Mouse (Mus musculus) gastrocnemius, postnatal 25 days (tissue): ENCODE measurements at regions not wholly inside any gene's neighbourhood (a gene's known extent, or its start where the extent isn't known, plus 50 kb on each side); places are given as distances from the start of the nearest gene placed in this dataset.

Experiments
- DNase-seq: peaks from one replicate; pipeline ENCODE4 v3.0.0; 2022

DNA sequence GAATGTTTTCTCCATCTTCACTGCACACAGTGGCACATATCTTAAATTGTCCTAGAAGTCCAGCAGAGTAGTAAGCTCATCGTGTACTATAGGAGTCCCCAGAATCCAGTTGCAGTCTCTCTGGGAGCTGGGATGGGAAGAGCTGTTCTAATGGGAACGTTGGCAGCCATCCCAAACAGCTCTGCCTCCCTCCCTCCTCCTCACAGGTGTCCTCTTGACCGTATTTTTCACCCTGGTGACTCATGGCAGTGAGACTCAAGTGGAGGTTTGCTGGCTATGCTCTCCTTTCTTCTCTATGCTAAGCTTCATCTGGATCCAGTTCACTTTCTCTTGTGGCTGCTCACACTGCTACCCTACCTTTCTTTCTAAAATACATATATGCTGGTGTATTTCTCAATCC, 109.2 kb upstream of the Sash1 start:
- DNase-seq: no peak

DNA sequence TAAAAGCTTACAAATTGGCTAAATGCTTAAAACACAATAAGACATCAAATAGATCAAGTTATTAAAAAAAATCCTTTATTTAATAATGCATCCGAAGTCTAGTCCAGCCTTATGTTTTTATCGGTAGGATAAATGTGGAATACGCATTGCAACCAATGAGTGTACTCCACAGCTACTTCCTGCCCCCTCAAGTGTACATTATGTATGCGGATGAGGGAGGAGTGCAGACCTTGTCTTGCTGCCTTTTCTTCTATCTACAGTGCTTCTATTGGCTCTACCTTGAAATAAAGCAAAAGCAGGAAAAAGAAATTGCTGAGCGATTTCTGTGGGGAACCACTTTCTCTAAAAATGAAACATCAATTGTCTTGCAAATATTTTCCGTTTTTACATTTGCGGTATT, 100.5 kb upstream of the Sash1 start:
- no peak for DNase-seq

DNA sequence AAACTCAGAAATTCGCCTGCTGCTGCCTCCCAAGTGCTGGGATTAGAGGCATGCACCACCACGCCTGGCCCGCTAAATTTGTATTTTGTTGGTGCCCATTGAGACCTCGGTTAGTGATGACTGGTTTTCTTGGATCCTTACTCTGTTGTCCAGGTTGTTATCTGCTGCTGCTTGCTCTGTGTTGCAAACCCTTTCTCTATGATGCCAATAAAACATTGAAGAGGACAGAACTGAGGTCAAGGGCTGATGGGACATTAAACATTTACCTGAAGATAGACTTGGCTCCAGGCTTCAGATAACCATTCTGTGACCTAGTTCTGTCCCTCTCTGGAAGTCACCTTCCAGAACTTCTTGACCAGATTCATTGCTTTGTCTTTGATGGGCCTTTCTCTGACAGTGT, 97.5 kb upstream of the Sash1 start:
- DNase-seq: no peak

DNA sequence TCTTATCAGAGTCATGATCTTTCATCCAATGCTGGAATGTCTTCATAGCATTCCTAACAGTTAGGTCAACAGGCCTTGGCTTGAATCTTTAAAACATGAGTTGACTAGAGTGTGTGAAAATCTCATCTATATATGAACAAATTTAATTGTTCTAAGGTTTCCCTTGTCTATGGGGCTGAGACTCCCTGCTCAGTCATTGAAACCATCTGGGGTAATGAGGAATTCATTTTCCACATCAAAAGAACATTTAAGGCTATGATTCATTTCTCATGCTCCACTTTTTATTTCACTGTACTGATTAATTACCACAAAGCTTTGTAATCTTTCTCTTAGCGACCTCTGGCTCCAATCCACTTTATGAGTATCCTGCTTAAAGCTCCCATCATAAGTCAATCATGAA, 94.7 kb upstream of the Sash1 start:
- DNase-seq: no peak

DNA sequence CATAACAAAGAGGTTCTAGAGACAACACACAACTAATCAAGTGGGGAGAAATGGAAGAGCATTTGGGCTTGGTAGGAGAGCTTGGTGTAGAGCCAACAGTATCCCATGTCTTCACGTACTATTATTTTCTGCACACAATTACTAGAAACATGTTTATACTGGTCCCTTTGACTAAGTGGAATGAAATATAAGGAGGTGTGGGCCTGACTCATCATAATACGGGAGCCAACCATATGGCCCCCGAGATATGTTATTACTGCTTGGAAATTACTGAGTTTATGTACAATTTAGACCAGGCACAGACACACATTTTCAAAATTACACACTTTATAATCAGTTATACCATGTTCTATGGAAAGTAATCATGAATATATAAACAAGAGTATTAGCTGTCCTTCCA, 92.7 kb upstream of the Sash1 start:
- DNase-seq: no peak

DNA sequence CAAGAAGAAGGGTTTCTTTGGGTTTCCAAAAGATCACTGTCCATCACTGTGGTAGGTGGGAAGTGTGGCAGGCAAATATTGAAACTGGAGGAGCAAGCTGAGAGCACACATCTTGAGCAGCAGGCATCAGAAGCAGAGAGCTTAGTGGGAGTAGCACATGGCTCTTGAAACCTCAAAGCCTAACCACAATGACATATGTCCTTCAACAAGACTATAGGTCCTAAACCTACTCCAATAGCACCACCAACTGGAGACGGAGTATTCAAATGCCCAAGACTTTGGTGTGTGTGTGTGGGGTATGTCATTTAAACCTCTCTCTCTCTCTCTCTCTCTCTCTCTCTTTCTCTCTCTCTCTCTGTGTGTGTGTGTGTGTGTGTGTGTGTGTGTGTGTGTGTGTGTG, 88.1 kb upstream of the Sash1 start:
- no peak for DNase-seq

DNA sequence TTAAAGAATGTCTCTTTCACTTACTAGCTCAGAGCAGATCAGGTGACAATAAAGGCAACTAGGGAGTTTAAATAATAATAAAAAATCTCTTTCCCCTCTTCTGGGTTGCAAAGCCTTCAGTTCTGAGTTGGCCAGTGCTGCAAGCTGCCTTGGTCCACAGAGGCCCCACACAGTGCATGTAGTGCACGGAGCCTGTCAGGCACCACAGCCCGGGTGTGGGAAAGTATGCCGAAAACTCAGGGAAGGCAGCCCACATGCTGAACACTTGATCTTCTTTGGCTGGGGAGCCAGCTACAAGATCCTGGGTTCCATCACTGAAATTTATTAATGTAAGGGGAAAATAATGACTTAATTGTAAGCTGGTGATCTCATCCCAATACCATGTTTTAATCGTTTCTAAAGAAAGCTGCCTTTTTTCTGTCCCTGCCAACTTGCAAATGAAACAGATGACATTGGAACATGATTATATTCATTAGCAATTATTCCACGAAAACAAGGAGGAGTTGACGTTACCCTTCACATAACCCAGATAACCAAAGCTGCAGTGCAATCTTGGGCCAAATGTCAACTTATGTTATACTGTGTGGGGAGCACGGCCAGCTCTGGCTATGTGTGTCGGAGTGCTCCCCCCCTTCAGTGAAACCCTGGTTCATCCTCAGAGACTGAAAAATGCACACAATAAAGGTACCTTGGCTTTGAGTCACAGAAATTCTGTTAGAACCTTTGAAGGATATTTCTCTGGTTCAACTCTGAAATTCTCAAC, 87.1 kb upstream of the Sash1 start:
- peak; percentile 26 for DNase-seq

DNA sequence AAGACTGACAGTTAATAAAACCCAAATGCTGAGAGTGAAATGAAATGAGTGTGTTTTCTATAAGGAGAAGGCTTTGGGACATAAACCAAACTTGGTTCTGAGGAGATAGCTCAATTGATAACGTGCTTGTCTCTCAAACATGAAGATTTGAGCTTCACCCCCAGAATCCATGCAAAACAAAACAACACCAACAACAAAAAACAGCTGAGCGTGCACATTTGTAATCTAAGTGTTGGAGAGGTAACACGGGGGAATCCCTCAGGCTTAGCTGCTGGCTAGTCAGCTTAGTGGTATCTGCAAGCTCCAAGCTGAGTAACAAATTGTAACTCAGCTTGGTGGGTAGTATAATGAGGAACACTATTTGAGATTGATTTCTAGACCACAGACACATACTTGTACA, 84.9 kb upstream of the Sash1 start:
- DNase-seq: no peak

DNA sequence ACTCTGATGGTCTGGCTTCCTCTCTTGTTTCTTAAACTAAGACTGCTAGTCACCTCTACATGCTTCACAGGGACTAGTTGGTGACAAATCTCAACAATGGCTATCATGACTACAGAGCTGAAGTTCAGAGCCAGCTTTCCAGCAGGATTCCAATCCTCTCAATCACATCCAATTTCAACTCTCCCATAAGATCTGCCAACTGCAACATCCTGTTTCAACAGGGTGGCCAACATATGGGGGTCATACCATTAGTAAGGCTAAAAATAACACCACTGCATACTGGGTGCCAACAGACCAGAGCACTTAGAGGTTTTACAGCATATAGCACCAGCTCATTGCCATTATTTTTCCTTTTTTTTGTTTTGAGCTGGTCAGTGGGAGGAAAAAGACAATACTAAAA, 83.7 kb upstream of the Sash1 start:
- no peak for DNase-seq

DNA sequence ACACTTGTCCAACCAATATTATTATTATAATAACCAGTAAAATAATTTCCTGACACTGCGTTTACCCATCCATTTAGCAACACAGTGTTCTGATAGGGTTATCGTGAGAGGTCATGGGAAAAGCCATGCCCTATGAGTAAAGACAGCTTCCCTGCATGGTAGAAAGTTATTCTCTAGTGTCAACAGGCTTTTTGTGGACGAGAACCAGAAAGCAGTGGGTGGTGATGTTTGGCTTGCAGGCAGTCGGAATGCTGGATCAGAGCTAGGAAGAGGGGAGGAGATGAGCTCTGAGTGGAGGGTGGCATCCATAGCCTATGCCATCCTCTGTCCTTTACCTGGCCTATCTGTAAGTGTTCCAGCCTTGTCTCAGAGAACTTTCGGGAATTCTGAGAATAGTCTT, 83.1 kb upstream of the Sash1 start:
- DNase-seq: no peak

DNA sequence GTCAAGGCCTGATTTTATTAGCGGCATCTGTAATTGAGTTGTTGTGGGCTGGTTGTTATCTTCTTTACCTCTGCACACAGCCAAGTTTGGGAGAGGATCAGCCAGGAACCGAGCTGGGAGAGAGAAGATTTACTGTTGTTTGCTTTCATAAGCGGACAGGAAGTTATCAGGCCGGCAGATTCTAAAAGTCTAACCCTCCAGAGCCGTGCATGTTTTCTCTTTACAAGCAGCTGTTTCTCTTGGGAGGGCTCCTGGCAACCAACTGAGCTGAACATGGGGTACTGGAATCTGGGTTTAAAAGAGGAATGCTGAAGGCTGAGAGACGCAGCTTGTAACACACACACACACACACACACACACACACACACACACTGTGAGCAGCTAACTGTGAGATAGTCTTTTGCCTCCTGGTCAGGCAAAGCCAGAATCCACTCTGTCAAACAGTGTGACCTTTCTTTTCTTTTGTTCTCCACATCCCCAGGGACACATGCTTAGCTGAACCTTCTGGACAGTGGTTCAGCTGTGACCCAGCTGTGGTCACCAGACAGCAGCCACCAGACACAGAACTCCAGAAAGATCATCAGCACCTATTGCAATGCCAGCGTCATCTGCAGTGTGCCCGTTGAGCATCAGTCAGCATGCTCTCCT, 82.5 kb upstream of the Sash1 start:
- peak; percentile 68 for DNase-seq

DNA sequence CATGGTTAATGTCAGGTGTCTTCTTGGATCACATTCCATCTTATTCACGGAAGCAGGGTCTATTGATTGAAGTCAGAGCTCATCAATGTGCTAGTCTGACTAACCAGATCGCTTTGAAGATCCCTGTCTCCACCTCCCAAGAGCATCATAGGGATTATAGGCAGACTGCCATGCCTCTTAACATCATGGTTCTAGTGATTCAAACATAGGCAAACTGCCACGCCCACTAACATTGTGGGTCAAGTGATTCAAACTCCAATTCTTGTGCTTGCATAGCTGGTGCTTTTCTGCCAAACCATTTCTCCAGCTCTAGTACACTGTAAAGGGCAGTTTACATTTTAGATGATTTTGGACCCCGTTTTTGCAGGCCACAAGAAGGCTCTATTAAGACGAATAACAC, 77.1 kb upstream of the Sash1 start:
- no peak for DNase-seq

DNA sequence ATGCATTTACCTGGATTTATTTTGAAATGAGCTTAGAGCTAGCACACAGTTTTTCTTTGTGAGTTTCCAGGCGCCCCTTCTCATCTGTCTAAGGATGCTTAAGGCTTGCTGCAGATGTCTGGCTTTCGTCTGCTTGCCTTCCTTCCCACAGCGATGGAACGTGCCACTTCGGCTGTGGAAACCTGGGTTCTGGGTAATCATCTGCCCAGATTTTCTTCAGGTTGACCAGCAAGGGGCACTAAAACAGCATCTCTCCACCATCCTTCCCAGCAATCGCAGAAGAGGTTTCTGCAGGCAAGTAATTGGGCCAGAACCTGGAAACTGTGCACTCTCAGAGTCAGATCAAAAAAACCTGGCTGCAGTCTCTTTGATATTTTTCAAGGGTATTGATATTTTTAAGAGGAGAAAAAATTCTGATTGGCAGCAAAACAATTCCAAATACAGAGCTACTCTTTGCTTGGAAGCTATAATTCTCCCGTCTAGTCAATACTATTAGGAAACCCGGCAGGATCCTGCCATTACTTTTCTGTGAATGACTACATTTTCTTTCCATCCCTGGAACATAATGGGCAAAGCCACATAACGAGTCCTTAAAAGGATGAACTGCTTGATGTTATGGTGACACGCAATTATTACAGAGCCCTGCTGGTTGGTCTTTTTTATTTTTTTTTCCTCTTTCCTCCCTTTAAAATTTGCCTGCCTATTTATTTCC, 75.2 kb upstream of the Sash1 start:
- no peak for DNase-seq

DNA sequence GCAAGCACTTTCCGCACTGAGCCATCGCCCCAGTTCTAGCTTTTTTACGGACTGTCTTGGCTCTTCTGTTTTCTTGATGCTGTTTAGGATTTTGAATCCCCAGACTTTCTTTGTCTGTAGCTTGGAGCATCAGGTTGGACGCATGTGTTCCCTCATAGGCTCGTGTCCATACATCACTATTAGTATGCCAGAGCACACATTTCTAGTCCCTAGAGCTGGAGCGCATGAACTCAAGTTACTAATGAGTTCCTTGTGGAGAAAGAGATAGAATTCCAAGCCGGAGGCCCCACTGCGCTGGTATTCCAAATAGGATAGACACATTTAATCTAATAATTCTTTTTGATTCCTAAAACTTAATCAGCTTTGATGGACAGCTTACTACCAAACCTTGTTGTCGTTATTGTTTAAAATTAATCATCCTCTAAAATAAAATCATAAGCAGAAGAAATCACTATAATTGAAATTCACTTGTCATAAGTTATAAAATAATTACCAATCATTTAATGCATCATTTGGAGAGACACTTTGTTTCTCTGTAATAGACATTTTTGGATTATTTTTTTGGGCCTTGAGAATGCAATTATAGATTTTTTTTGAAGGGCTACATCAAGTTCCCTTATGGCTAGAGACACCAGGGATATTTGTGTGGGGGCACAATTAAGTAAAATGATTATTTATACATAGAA, 74.5 kb upstream of the Sash1 start:
- DNase-seq: no peak

DNA sequence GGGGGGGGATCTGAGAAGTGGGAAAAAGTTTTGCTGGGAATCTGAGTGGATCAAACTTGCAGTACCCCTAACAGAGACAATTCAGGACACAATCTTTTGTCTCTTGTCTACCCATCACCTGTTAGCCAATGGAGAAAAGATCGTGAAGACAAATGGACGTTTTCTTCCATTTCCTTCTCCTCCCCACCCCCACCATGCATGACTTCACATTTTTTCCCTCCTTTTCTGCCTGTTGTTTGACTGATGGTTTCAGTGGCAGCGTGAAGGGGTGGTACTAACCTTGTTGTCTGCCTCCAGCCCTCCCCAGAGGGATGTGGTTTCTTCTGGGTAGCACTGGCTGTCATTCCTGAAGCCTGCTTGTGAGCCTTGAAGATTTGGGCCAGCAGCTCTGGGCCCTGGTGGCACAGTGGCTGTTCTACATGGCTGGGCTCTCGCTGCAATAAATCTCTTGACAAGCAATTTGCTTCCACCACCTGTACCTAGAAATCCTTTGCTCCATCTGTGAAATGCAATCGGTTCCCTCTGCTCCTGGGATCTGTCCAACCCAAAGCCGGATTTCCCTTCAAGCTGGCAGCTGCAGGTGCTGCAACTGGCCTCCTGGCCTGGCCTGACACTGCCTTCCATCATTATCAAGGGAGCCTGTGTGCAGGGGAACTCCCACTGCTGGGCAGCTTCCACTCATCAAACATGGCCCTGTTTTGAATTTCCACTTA, 69.8 kb upstream of the Sash1 start:
- no peak for DNase-seq

DNA sequence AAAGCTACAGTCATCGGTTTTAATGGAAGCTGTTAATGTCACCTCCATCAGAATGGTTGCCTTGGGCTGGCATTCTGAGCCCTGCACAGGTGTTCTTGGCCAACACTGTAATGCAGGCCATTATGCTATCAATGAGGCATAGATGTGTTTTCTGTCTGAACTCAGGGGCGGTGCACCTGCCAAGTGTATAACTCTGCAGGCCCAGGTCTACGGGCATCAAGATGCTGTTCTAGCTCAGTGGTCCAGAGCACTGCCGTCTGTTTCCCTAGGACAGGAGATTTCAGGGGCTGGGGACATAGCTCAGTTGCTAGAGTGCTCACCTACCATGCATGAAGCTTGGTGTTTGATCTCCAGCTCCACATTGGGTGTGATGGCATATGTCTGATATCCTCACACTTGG, 68.1 kb upstream of the Sash1 start:
- DNase-seq: no peak

DNA sequence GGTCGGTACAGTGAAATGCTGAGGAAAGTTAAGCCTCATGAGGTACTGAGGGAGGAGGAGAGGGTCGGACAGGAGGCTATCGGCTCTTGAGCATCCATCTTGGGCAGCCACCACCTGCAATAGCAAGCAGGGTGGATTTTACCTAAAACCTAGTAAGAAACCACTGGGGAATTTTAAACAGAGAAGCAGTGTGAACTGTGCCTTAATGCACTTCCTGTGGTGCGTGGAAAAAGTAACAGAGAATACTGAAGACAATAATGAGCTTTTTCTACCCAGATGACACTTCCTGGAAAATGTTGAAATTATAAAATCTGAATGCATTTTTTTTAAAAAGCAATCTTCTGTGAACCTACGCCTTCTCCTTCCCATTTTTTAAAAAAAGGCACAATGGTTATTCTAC, 67.1 kb upstream of the Sash1 start:
- DNase-seq: no peak

DNA sequence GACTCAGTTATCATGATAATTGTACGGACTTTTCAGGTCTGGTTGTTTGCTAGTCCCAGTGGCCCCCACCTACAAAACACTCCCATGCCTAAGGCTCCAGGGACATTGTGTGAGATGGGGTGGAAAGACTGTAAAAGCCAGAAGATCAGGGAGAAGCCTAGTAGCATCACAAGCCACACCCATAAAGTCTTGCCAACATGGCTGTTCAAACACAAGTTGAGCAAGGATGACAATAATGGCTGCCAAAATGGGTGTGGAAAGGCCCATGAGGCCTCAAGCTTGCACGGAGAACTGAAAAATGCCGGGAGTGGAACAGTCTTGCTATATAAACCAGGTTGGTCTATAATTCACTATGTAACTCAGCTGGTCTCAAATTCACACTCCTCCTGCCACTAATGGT, 66.1 kb upstream of the Sash1 start:
- DNase-seq: peak; percentile 29

DNA sequence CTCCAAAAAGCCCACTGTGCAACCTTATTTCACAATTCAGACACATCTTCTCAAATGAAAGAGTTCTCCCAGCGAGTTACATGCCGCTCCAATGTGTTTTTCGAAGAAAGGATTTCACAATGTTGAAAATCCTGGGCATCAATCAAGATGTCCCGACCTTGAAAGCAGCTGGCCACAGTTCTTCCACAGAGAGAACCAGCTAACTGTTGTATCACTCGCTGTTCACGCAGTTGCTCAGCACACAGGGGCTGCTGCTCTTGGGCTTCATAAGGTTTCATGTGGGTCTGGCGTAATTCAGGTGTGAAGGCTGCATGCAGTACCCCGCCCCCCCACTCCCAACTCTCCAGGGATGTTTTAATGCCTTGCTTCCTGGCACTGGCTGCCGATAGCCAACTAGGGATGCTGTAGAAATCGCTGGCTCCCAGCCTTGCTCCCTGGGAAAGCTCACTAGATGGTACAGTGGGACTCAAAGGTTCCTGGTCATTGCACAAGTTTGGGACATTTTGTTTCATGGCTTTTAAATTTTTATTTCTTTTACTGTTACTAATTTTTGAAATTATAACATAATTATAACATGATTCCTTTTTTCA, 65.5 kb upstream of the Sash1 start:
- DNase-seq: no peak

DNA sequence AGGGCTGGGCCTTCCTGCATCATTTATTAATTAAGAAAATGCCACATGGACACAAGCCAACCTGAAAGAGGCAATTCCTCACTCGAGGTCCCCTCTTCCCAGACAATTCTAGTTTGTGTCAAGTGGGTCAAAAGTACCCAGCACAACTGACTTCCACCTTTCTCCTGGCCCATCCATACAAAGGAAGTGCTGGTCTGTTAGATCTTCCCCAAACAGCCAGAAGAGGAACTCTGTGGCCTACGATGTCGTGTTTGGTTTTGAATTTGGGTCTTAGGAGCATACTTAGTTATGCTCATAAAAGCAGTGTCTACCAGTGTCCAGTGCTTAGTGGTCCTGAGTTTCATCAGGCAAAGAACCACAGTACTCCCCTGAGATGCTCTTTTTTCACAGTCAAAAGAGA, 62.4 kb upstream of the Sash1 start:
- no peak for DNase-seq

DNA sequence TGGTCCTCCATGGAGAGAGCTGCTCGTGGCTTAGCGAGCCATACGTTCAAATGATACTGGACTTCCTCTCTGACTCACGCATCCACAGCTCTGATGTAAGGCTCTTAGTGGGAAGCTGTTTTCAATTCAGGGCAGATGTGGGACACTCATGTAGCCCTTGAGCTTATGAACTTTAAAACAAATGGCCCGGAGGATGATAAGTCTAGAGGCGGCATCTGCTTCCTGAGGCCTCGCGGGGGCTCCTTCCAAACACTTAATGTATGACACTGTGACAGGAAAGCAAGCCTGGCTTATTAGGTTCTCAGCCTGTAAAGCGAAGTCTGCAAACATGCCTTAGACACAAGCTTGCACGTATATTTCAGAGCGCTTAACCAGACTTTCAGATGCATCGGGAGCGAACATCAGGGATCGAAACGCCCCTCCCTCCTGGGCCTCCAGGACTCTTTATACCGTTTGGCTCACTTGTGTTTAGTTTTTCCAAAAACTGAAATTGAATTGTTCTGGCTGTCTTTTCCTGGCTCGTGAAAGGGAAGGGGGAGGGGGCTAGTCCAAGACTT, 59.4 kb upstream of the Sash1 start:
- no peak for DNase-seq

DNA sequence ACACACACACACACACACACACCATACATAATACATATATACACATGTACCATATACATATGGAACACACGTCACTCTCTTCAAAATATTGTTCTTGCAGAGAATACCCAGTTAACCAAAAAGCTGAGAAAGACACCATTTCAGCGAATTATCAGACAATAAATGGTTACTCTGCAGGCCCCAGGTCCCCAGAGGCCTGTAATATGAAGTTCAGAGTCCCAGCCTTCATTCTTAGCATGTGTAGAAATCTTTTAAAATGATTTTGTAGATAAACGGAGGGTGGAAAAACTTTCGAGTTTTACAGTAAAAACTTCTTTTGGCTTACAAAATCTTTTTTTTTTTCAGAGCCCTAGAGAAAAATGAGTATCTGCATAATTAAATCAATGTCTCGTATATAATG, 58.7 kb upstream of the Sash1 start:
- DNase-seq: no peak
